Mouse (Mus musculus) cerebellum, postnatal 25 days (tissue): Measurements from ENCODE around the gene Trappc1.

Experiments
- DNase-seq, 2 experiments: peaks; one replicate each; pipeline ENCODE4 v3.0.0; 2021; ENCODE audit warnings: mixed read lengths in 2 of 2

Trappc1 gene

GRCm38 (mm10) chr11:69331929-69332405 is 8.2 kb downstream of the Trappc1 start:
- peak; percentile 86 for DNase-seq

- no peak for DNase-seq
These were observed 9.0 kb downstream of the Trappc1 start for GRCm38 (mm10) chr11:69332713-69333253.

GRCm38 (mm10) chr11:69333922-69334321 is 10.1 kb downstream of the Trappc1 start:
- no peak for DNase-seq

- DNase-seq = no peak
These were observed 11.0 kb downstream of the Trappc1 start for GRCm38 (mm10) chr11:69334796-69335195.

GRCm38 (mm10) chr11:69340161-69341131 is 16.7 kb downstream of the Trappc1 start, which contains the start of gene Rnf227:
Gene Rnf227 (plus strand): TSS chr11:69340461.
- DNase-seq = peak; percentile 87 to 88

GRCm38 (mm10) chr11:69346441-69346840 is 22.7 kb downstream of the Trappc1 start:
- DNase-seq = no peak

GRCm38 (mm10) chr11:69356544-69356943 is 32.8 kb downstream of the Trappc1 start:
- DNase-seq = no peak

- DNase-seq = no peak
These were observed 33.9 kb downstream of the Trappc1 start for GRCm38 (mm10) chr11:69357690-69358089.

- no peak for DNase-seq
These were observed 38.2 kb downstream of the Trappc1 start for GRCm38 (mm10) chr11:69362021-69362420.

GRCm38 (mm10) chr11:69362479-69362878 is 38.7 kb downstream of the Trappc1 start:
- DNase-seq = no peak

GRCm38 (mm10) chr11:69364376-69364775 is 40.6 kb downstream of the Trappc1 start:
- no peak for DNase-seq

- peak; percentile 91 to 93 for DNase-seq
These were observed 41.1 kb downstream of the Trappc1 start for GRCm38 (mm10) chr11:69364910-69365309.

- DNase-seq = no peak
These were observed 41.9 kb downstream of the Trappc1 start for GRCm38 (mm10) chr11:69365722-69366121.

- DNase-seq = peak; percentile 79 to 89
These were observed 42.5 kb downstream of the Trappc1 start for GRCm38 (mm10) chr11:69366157-69366854.

- DNase-seq = peak in 1 of 2 experiments; percentile 20
These were observed 43.3 kb downstream of the Trappc1 start for GRCm38 (mm10) chr11:69366855-69367615.

GRCm38 (mm10) chr11:69367616-69368355 is 44.0 kb downstream of the Trappc1 start:
- peak in 1 of 2 experiments; percentile 21 for DNase-seq

- peak; percentile 72 to 78 for DNase-seq
These were observed 44.8 kb downstream of the Trappc1 start for GRCm38 (mm10) chr11:69368356-69369214.

GRCm38 (mm10) chr11:69369215-69369989 is 45.6 kb downstream of the Trappc1 start, which contains the start of gene Chd3:
Gene Chd3 (minus strand): TSS chr11:69369406.
- no peak for DNase-seq

GRCm38 (mm10) chr11:69369990-69370816 is 46.4 kb downstream of the Trappc1 start:
- no peak for DNase-seq
